Mouse (Mus musculus) retina, postnatal 7 days (tissue): ENCODE measurements at regions not wholly inside any gene's neighbourhood (a gene's known extent, or its start where the extent isn't known, plus 50 kb on each side); places are given as distances from the start of the nearest gene placed in this dataset.

Source experiments
- DNase-seq: peaks from one replicate; pipeline ENCODE4 v3.0.0-alpha.2; 2012; ENCODE audit warnings: low read depth, low spot score

- no peak for DNase-seq
Observed at GRCm38 (mm10) chr3:148336091-148336511, 654.3 kb downstream of the Adgrl2 start.

DNA sequence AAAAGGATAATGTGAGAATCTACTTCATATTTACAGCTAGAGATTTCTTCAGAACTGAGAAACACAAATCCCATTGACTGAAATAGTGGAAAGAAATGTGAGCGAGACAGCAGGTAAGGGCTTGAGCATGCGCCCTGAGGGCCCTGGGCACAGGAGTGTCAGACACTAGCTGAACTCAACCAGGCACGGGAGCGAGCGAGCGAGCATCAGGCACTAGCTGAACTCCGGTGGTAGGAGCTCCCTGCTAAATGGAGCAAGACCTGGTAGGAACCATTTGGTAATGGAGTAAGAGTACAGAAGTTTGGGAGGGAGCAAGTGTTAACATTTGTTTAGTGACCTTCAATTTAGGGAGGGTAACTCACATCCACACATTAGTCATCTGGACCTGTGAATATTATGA, 654.7 kb downstream of the Adgrl2 start:
- DNase-seq, result no peak

GRCm38 (mm10) chr3:148324911-148325621, 665.3 kb downstream of the Adgrl2 start:
- DNase-seq, result no peak

DNA sequence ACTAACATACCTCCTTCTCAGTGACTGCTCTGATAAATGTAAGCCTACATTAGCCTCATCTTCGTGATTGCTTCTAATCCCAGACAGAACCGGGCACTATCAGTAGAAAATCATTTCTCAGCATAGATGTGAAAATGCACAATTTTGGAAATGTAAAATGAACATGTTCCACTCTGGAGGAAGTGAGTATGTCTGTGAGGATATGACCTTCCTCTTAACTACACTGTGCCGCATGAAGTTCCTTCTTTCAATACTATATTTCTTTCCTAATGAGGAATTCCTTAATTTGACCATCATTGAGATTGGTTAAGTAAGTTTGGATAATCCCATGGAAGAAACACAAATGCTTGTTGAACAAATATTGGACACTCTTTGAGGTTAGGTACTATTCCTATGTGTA, 668.5 kb downstream of the Adgrl2 start:
- DNase-seq, result no peak

GRCm38 (mm10) chr3:148316198-148316597, 674.2 kb downstream of the Adgrl2 start:
- no peak for DNase-seq

DNA sequence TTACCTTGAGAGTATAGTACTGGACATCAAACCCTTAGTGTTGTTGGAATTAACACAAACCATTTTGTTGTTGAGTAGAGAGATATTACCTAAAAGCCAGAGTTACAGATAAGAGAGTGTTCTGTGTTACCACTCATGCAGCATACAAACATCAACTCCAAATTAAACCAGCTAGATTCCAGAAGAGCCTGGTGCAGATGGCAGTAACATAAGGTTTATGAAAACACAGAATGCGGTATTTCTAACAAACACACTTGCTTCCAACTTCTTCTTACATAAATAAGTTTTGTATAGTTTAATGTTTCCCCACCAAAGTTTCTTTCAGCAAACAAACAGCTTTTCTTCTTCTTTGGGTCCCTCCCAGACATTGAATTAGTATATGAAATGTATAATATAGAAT, 675.1 kb downstream of the Adgrl2 start:
- DNase-seq, result no peak

- DNase-seq, result no peak
Observed at GRCm38 (mm10) chr3:148295515-148295914, 694.8 kb downstream of the Adgrl2 start.

GRCm38 (mm10) chr3:148278978-148279377, 711.4 kb downstream of the Adgrl2 start:
- DNase-seq, result no peak

GRCm38 (mm10) chr3:148272159-148272848, 718.1 kb downstream of the Adgrl2 start:
- DNase-seq, result no peak

GRCm38 (mm10) chr3:148268812-148269211, 721.5 kb downstream of the Adgrl2 start:
- DNase-seq, result no peak

DNA sequence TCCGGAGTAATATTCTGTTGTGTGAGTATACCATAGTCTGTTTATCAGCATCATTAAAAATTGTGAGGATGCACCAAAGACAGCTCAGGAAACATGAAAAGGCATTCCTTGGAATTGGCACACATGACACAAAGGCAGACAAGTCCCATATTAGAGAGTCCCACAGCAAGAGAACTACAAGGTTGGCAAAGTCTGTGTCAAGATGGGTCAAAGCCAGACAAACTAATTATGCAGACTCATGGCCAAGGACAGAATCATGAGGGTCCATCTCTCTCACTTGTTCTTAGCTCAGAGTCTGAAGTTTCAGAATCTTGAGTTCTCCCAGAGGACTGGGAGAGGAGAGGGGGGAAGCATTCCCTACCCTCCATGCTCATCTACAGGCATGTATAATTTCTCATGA, 731.1 kb downstream of the Adgrl2 start:
- no peak for DNase-seq

DNA sequence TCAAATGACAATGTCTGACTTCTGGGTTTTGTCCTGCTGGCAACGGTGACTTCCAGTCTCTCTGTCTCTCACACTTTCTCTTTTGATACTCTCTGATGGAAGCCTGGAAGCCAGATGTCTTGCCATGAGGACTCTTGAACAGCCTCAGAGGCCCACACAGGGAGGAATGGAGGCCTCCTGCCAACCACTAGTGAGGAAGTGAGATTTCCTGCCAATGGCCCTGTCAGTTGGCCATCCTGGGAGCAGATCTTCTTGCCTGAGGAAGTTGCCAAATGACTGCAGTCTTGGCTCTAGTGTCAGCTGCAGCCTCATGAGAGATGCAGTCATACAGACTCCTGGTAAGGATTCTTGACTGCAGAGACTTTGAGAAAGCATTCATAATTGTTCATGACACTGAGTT, 741.7 kb downstream of the Adgrl2 start:
- no peak for DNase-seq

GRCm38 (mm10) chr3:148246786-148247185, 743.6 kb downstream of the Adgrl2 start:
- DNase-seq, result no peak

GRCm38 (mm10) chr3:148238093-148238492, 752.3 kb downstream of the Adgrl2 start:
- no peak for DNase-seq

DNA sequence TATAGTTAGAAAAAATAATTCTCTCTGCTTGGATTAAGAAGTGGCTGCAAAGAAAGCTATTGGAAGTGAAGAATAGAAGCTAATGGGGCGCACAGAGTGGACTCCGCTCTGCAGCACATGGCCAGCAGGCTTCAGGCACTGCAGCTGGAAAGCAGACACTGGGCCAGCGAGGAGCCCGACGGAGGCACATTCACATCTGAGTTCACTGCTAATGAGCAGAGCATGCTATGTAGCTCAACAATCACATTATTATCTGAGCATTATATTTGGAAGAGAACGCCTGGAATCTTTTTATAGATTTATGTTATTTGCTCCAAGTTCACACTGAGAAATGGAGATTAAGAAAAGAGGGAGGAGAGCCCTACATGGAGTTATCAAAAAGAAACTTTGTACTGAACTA, 752.8 kb downstream of the Adgrl2 start:
- no peak for DNase-seq

DNA sequence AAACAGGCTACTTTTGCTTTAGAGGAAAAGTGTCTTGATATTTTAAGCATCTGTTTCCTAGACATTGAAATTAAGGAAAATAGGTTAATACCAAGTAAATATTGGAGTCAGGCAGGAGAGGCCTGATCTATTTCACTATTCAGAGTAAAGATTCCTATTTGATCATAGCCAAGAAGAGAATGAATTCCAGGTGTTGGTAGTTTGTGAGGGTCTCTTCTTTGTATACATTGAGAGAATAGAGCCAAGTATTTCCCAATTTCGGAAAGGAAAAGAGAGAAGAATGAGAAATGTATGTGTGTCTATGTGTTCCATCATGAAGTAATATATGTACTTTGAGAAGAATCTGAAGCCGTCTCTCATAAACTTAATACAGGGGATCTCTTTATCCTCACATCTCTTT, 756.7 kb downstream of the Adgrl2 start:
- no peak for DNase-seq

DNA sequence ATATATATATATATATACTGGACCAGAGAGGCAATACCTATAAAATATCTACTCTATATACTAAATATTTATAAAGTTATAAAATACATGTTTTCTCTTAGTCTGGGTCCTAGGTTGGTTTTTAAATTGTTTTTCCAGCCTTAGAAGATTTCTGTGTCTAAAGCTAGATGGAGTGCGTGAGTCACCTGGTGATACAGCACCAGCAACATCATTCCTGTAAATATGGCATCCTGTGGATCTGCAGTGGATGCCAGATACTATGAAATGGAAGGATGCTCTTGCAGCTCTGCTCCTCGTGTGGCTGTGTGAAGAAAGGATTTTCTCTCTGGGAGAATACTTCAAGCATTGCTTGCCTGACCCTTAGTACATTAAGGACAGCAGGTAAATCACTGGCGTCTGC, 761.2 kb downstream of the Adgrl2 start:
- no peak for DNase-seq

GRCm38 (mm10) chr3:148228002-148228707, 762.2 kb downstream of the Adgrl2 start:
- DNase-seq, result no peak

GRCm38 (mm10) chr3:148220826-148221225, 769.5 kb downstream of the Adgrl2 start:
- no peak for DNase-seq

- DNase-seq, result no peak
Observed at GRCm38 (mm10) chr3:148220024-148220590, 770.2 kb downstream of the Adgrl2 start.

DNA sequence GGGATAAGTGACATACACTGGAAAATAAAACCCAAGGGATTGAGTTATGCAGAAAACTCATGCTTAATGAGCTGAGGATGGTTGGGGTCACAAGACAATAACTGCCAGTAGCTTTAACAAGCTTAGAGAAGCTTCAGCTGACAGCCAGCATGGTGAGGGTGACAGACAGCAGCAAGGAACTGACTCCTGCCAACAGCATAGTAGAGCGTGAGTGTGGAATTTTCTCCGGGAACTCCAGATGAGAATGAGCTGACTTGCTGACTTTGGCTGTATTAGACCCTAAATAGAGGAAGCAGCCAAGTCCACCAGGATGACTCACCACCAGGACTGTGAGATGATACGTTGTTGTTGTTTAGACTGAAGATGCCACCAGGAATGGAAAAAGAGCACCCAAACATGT, 788.2 kb downstream of the Adgrl2 start:
- no peak for DNase-seq

DNA sequence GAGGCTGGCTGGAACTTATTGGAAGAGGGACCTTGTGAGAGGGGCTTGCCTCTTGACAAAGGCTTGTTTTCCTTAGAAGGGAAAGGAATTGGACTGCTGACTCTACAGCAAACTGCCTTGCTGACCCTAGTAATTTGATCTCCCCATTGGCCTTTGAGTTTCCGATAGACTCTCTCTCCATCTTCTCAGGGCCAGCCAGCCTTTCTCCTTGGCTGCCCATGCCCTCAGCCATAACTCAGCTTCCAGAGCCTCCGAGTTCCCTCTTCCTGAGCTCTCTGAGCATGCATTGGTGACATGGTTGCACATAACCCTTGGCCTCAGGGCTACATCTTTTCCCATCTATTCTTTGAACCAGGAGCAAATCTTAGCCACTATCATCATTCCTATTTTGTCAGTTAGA, 803.7 kb downstream of the Adgrl2 start:
- no peak for DNase-seq
